Mouse (Mus musculus) erythroblast, adult 5-6 weeks (primary cell): ENCODE data around the gene Nme8. TPM values are rescaled to one million over a fixed set of nuclear protein-coding genes. Genes with fewer than 3 reads are reported as not detected.

ENCODE experiments used
- ATAC-seq: replicated peaks from 2 replicates; pipeline ENCODE4 v1.8.0; 2016; ENCODE audit warnings: moderate number of reproducible peaks, mild to moderate bottlenecking, moderate TSS enrichment, inconsistent platforms; ENCODE audit not compliant: poor library complexity, low FRiP score, severe bottlenecking
- total RNA-seq, 2 experiments: library from RNA; stranded (forward) in 1 of 2; stranded (reverse) in 1 of 2; fragments of 150-400 nt in 1 of 2; fragments of 200-764, 138-1000 nt in 1 of 2; gene quantifications; 2 replicates each; pipeline versions ENCODE4 v1.2.3 to v1.2.4; 2015 to 2017; ENCODE audit warnings: low replicate concordance in 2 of 2

Nme8 gene
- total RNA-seq, 2 experiments from 2014 or later = not detected

DNA sequence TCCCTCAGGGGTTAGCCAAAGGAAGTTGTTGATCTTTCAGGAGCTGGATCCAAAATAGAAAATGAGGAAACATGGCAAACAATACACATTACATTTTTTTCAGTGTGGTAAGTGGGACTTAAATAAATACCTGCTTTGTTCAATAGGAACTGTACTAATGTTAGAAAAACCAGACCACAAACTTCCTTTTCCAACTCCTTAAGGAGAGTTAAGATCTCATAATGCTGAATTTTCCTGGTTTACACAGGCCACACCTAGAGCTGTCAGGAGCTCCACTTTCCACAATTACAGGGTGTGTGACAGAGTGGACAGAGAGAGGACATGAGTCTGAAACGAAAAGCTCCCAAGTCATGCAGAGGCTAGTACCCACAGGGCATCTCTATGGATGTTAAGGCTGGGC is 93.9 kb downstream of the Nme8 start:
- no peak; the same call in 1 of the 2 replicates for ATAC-seq

DNA sequence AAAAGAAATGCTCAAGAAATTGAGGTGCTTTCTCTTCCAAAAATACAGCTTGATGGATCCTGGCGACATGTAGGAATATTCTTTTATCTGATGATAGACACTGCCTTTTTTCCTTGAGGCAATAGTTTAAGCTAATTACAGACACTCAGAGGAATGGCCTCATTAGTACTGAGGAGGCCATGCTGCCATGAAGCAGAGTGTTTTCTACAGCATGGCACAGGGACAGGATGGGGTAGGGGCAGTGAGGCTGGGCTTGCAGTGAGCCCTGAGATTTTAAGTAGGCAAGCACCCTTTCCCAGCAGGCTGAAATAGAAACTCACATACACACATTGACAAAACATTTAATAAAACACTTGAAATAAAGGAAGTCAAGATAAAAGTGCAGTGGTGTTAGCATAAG is 95.1 kb downstream of the Nme8 start:
- no peak for ATAC-seq

DNA sequence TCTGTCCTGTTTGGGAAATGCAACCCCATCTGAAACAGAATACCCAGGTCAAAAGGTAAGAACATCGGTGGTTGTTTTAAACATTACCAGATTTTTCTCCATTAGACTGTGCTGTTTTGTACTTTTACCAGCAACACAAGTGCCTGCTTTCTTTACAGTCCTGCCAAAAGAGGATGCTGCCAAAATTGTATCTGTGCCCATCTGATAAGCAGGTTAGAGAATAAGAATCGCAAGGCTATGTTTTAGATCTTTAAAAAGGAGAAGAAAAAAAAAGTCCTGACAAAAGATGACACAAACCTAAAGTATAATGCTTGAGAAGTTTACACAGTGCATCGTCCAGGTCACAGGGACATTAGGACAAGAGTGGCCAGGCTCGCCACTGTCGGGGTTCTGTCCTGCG is 98.4 kb downstream of the Nme8 start:
- ATAC-seq = no peak

DNA sequence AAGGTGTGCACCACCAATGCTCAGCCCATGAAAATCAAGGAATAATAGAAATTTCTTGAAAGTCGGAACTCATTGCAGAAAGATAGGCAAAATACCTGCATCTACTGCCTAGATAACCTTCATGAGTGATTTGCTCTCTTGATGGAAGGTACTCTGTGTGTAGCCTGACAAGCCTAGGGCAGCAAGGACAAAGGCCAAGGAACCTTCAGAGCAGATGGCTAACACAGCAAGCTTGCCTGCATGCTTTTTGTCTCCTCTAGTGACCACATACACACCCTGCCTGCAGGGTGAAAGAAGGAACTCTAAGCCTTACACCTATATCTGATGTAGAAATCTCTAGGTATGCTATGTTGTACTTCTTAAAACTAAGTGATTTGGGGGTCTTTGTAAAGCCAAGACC is 102.5 kb downstream of the Nme8 start:
- no peak for ATAC-seq

Other genes starting within 250 kb of the Nme8 start
- 12.1 and 13.8 TPM in 2 replicates for gene Epdr1, start 77.9 kb downstream of the Nme8 start, total RNA-seq (2015; ENCODE audit: low replicate concordance)
- 4.7 and 13.7 TPM in 2 replicates for gene Epdr1, start 77.9 kb downstream of the Nme8 start, total RNA-seq (2017; ENCODE audit: low replicate concordance)
- 2.1 TPM in 1 of 2 replicates, not detected in the other for gene Sfrp4, start 74.7 kb downstream of the Nme8 start, total RNA-seq (2015; ENCODE audit: low replicate concordance)
- gene Sfrp4, start 74.7 kb downstream of the Nme8 start, total RNA-seq (2017; ENCODE audit: low replicate concordance) = 1.6 and 2.6 TPM in 2 replicates
- 7.5 and 30.5 TPM in 2 replicates for gene Gpr141, start 126.5 kb upstream of the Nme8 start, total RNA-seq (2015; ENCODE audit: low replicate concordance)
- 13.1 and 14.6 TPM in 2 replicates for gene Gpr141, start 126.5 kb upstream of the Nme8 start, total RNA-seq (2017; ENCODE audit: low replicate concordance)